Mouse (Mus musculus): ENCODE data around the gene Sun5.

GRCm38 (mm10) chr2:153917930-153918329, 47.0 kb upstream of the Sun5 start, which contains the start of gene Bpifb3:
- TF ChIP-seq CTCF (conservative IDR thresholded peaks at IDR 0.05; ENCODE audit: low read length) (no peak), POU5F1 (IDR thresholded peaks at IDR 0.05; ENCODE audit: borderline replicate concordance, low read length) (no peak)

All from E14TG2a.4 (cell line).